Mouse (Mus musculus) left cerebral cortex, postnatal 25 days (tissue): ENCODE results near the gene Gpatch3. TPM values are rescaled to one million over a fixed set of nuclear protein-coding genes. Genes with fewer than 3 reads are reported as not detected.

Experiments used
- DNase-seq, 2 experiments: peaks; one replicate each; pipeline ENCODE4 v3.0.0; 2022; ENCODE audit warnings: low spot score in 2 of 2, mixed read lengths in 1 of 2
- intact Hi-C: fragments of 180-260 bp; cut with DNase I; formaldehyde crosslinking; loops from one replicate; pipeline ENCODE4 v1.15.1; 2025
- total RNA-seq, 2 experiments: library from RNA; stranded (reverse); gene quantifications; 2 replicates each; pipeline ENCODE4 v1.2.3; 2021

The Gpatch3 gene
- 1 to 10 TPM; 6.5 to 7.3 TPM for total RNA-seq

- intact Hi-C loops = no loop called here
- peak; percentile 93 to 94 for DNase-seq
Observed at GRCm38 (mm10) chr4:133574070-133574842, at the start of gene Gpatch3. Gene Gpatch3, plus strand, starts transcription at chr4:133574745.

- intact Hi-C loops = no loop called here
- DNase-seq = no peak
Observed at GRCm38 (mm10) chr4:133527788-133528187, 46.8 kb upstream of the Gpatch3 start.

GRCm38 (mm10) chr4:133532777-133533176 lies 41.8 kb upstream of the Gpatch3 start:
- intact Hi-C loops = no loop called here
- no peak for DNase-seq

GRCm38 (mm10) chr4:133536081-133536480 lies 38.5 kb upstream of the Gpatch3 start:
- intact Hi-C loops = no loop called here
- no peak for DNase-seq

GRCm38 (mm10) chr4:133536652-133537051 lies 37.9 kb upstream of the Gpatch3 start:
- DNase-seq = no peak
- intact Hi-C loops = no loop called here

- DNase-seq = peak; percentile 96 to 98
- intact Hi-C loops = no loop called here
Observed at GRCm38 (mm10) chr4:133545272-133546231, 29.0 kb upstream of the Gpatch3 start, which contains the start of gene Nudc. Gene Nudc, minus strand, starts transcription at chr4:133545996.

- intact Hi-C loops = no loop called here
- DNase-seq = no peak
Observed at GRCm38 (mm10) chr4:133552029-133552428, 22.5 kb upstream of the Gpatch3 start.

GRCm38 (mm10) chr4:133552768-133553447 lies 21.6 kb upstream of the Gpatch3 start, which contains the start of gene Nr0b2:
Gene Nr0b2, plus strand, starts transcription at chr4:133553376.
- DNase-seq = no peak
- intact Hi-C loops = no loop called here

- no peak for DNase-seq
- intact Hi-C loops = no loop called here
Observed at GRCm38 (mm10) chr4:133553448-133554330, 20.9 kb upstream of the Gpatch3 start.

- intact Hi-C loops = no loop called here
Observed at GRCm38 (mm10) chr4:133557041-133557717, 17.4 kb upstream of the Gpatch3 start.

GRCm38 (mm10) chr4:133559846-133560245 lies 14.7 kb upstream of the Gpatch3 start:
- intact Hi-C loops = no loop called here
- no peak for DNase-seq

More at GRCm38 (mm10) chr4:133557041-133557717, 17.4 kb upstream of the Gpatch3 start:
- DNase-seq = no peak

- no peak for DNase-seq
- intact Hi-C loops = no loop called here
Observed at GRCm38 (mm10) chr4:133561622-133562021, 12.9 kb upstream of the Gpatch3 start.

- intact Hi-C loops = no loop called here
Observed at GRCm38 (mm10) chr4:133563123-133563571, 11.4 kb upstream of the Gpatch3 start.

GRCm38 (mm10) chr4:133567251-133567650 lies 7.3 kb upstream of the Gpatch3 start:
- intact Hi-C loops = no loop called here
- no peak for DNase-seq

More at GRCm38 (mm10) chr4:133563123-133563571, 11.4 kb upstream of the Gpatch3 start:
- no peak for DNase-seq

- DNase-seq = no peak
- intact Hi-C loops = no loop called here
Observed at GRCm38 (mm10) chr4:133569291-133570065, 5.1 kb upstream of the Gpatch3 start.

- intact Hi-C loops = no loop called here
- no peak for DNase-seq
Observed at GRCm38 (mm10) chr4:133570066-133570466, 4.5 kb upstream of the Gpatch3 start.

- DNase-seq = no peak
Observed at GRCm38 (mm10) chr4:133574843-133575202, 278 bp downstream of the Gpatch3 start.

More at GRCm38 (mm10) chr4:133574843-133575202, 278 bp downstream of the Gpatch3 start:
- intact Hi-C loops = no loop called here
